ENCODE assay signal across 8 mouse cellular contexts in the genomic region with DNA sequence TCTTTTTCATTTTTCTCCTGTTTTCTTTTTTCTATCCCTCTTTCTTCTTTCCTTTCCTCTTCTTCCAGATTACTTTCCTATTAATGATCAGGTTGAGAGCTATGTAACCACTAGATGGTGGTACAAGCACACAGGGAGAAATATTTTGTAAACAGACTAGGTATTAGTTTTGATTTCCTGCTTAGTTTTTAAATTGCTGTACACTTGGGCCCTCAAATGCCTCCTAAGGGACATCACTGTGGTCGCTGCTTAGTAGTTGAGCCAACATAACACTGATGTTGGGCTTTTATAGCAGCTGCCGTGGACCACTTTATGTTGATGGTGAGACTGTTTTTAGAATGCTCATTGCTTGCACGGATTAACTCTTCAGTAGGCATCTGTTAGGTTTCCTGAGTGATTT.
DNase-seq lines count a peak whose midpoint lies in the region; ATAC-seq lines count a peak whose summit lies in the region.

No protein-coding gene starts in this region.

- peak; percentile 58 for DNase-seq in cerebellum, adult 9-10 months
- no peak for DNase-seq in cerebellum, postnatal 4 days (ENCODE audit: low spot score in 2 of 2)
- DNase-seq in left cerebral cortex, postnatal 25 days (ENCODE audit: low spot score in 2 of 2), result peak; percentile 28 to 34
- no peak for DNase-seq in left cerebral cortex, postnatal 10 days (ENCODE audit: extremely low spot score in 1 of 2, low spot score in 2 of 2)
- peak; percentile 47 for DNase-seq in brain, adult 2 months (ENCODE audit: low read depth, low spot score)
- DNase-seq in layer of hippocampus, adult 11-12 months (ENCODE audit: low spot score), result peak; percentile 17
- no peak for DNase-seq in spleen, postnatal 4 days (ENCODE audit: low spot score in 2 of 2)

- intact Hi-C loops in left cerebral cortex, postnatal 25 days (cut with DNase I), result loop anchor here (1.0 to 2.0 kb wide), 2 partner anchors 305 to 540 kb away; no protein-coding TSS in a partner anchor
- intact Hi-C loops in left cerebral cortex, postnatal 10 days (cut with DNase I), result no loop called here

- ATAC-seq in neutrophil, adult 5-6 weeks (ENCODE audit: extremely low read depth, insufficient number of reproducible peaks, low FRiP score, poor library complexity, severe bottlenecking), result peak; percentile 71; the same call in 1 of the 2 replicates

Comparison
In these comparisons a context has a peak if more than half of its experiments do, and no peak if none do; other contexts are left out.
1. DNase-seq: peak in cerebellum, adult 9-10 months (single experiment), left cerebral cortex, postnatal 25 days (2 of 2), brain, adult 2 months (single experiment) and layer of hippocampus, adult 11-12 months (single experiment); none in cerebellum, postnatal 4 days (0 of 2), left cerebral cortex, postnatal 10 days (0 of 2) and spleen, postnatal 4 days (0 of 2).